Mouse (Mus musculus): ENCODE measurements at regions not wholly inside any gene's neighbourhood (a gene's known extent, or its start where the extent isn't known, plus 50 kb on each side); places are given as distances from the start of the nearest gene placed in this dataset.

GRCm38 (mm10) chr3:133834459-133834858, 289.5 kb upstream of the Tet2 start:
- DNase-seq (ENCODE audit: low spot score): no peak

GRCm38 (mm10) chr3:133846301-133846700, 301.4 kb upstream of the Tet2 start:
- DNase-seq (ENCODE audit: low spot score): no peak

- DNase-seq (ENCODE audit: low spot score): no peak
These were observed 329.4 kb upstream of the Tet2 start for GRCm38 (mm10) chr3:133874383-133874782.

DNA sequence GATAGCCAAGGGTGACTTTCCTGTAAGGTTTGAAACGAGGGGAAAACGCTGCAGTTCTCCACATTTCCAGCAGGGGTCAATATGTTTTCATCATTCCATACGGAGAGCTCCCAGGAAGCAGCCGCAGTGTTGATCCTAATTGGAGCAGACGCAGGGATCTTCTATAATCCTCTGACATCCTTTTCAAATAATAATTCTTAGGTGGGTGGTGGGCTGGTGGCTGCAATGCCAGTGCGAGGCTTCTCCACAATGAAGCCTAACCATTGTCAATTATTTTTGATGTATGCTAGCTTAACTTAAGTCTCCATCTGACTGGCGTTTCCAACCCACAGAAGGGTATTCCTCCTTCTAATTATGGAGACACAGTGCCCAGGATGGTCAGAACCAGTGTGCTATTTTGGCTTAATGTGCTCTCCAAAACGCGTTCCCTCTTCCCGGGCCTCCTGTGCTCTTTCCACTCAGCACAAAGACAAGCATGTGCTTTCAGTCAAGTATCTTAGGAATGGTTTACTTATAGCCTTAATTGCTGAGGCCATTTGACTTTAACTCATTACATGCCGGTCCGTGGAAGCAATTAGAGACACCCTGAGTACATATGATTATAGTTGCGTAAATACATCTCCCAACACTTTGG, 331.6 kb upstream of the Tet2 start:
- DNase-seq (ENCODE audit: low spot score): no peak

- no peak for DNase-seq (ENCODE audit: low spot score)
These were observed 332.4 kb upstream of the Tet2 start for GRCm38 (mm10) chr3:133877310-133877709.

GRCm38 (mm10) chr3:133880626-133881025, 335.7 kb upstream of the Tet2 start:
- no peak for DNase-seq (ENCODE audit: low spot score)

DNA sequence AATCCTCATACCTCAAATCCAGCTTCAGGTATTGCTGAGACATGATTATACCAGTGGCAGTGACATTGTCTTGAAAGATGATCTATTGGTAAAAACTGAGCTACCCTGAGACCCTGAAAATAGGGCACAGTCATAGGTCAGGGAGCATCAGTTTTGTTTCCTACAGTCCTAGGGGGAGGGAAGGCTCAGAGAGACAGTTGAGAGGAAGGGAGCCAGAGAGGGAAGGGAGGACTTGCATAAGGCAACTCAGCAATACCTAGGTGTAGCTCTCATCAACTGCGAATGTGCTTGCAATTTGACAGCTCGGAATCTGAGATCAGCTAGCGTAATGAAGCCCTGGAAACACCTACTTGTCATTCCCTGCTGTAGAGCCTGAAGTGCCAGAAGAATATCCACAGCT, 334.4 kb upstream of the Cxxc4 start:
- no peak for DNase-seq (ENCODE audit: low spot score)

- DNase-seq (ENCODE audit: low spot score): no peak
These were observed 314.1 kb upstream of the Cxxc4 start for GRCm38 (mm10) chr3:133922200-133922599.

- DNase-seq (ENCODE audit: low spot score): no peak
These were observed 271.0 kb upstream of the Cxxc4 start for GRCm38 (mm10) chr3:133965322-133965721.

DNA sequence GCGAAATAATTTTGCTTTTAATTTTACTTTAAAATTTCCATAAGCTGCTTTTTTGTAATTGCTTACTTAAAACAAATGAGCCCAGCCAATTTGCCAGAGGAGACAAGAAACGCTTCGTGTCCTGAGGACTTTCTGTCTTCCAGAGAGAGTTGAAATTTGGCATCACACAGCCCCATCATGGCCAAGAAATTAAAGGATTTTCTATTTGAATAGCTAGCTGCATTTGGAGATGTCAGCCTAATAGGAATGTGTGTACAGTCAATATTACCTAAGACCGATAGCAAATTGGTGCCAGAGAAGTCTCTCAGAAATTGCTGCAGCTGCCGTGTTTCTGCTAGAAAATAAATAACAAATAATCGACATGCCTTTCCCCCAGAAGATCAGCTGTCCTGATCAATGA, 268.1 kb upstream of the Cxxc4 start:
- DNase-seq (ENCODE audit: low spot score): no peak

GRCm38 (mm10) chr3:133972774-133973173, 263.5 kb upstream of the Cxxc4 start:
- no peak for DNase-seq (ENCODE audit: low spot score)

DNA sequence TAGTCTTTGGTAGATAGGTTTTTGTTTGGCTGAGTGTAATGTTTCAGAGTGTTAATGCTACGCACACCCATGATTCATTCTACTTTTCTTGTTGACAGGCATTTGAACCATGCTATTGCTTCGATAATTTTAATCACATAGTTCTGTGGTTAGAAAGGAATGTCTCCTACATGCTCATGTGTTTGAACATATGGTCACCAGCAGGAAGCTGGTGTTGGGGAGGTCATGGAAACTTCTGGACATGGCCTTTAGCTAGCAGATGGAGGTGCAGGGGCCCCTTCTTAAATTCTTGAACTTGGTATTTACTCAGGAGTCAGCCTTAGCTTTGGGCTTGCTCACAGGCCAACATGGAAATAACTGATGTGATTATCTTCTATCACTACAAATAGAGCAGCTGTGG, 248.6 kb upstream of the Cxxc4 start:
- DNase-seq (ENCODE audit: low spot score): no peak

- DNase-seq (ENCODE audit: low spot score): no peak
These were observed 242.3 kb upstream of the Cxxc4 start for GRCm38 (mm10) chr3:133993971-133994370.

DNA sequence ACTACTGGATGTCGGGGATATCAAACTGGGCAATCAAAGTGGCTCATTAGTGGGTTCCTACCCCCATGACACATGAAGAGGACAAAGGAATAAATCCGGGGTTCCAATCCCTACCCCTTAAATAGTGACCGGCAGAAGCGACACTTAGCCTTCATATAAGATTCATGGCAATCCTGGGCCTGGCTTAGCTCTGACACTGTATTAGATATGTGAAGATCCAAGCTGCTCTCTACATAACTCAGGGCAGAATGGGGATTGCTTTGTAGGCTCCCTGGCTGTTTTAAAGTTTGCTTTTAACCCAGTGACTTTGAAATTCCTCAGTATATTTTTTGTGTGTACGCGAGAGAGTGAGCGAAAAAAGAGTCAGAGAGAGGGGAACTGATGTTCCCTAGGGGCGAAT, 236.3 kb upstream of the Cxxc4 start:
- no peak for DNase-seq (ENCODE audit: low spot score)

DNA sequence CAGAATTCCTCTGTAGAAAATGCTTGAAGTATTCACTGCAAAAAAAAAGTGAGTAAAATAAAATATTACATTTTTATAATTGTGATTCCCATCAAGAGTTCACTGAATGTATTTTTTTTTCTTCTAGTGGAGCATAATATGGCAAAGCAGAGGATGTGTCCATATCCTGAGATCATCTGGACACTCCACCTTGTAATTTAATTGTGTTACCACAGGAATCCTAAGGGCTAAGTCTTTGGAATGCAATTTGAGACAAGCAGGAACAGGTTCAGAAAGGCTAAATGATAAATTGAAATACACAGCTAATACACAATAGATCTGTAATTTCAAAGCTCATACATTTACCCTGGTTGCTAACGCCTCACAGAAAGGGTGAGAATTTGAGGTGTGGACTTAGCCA, 235.7 kb upstream of the Cxxc4 start:
- no peak for DNase-seq (ENCODE audit: low spot score)

DNA sequence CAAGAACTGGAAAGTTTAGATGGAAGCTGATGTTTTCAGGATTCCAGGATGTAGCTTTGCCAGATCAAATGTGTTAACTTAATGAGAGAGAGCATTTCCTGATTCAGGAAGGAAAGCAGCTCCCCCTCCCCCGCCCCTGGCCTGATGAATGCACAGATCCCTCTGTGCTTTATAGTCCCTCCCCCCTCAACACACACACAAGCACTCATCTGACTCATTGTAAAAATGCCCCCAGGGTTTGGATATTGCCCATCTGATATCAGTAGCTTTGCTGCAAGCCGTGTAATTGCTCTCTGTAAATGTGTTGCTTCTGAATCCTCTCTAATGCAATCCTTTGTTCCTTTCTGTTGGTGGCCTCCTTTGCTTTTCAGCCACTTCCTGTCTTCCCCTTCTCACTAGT, 221.5 kb upstream of the Cxxc4 start:
- no peak for DNase-seq (ENCODE audit: low spot score)

DNA sequence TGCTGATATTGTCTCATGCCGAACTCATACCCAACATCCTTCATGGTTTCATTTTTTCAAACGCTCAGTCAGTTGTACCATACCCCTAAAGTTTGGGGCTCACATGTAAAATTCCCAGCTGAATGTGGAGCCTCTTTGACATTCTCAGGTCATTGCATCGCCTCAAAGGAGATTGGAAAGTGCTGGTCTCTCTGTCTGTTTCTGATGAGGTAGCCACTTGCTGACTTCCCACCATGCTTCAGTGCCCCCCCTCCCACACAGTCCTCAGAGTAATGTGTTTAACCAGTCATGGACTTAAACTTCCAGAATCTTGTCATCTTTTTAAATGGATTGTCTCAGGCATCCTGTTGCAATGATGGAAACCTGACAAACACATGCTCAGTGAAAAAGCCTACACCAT, 220.9 kb upstream of the Cxxc4 start:
- DNase-seq (ENCODE audit: low spot score): no peak

DNA sequence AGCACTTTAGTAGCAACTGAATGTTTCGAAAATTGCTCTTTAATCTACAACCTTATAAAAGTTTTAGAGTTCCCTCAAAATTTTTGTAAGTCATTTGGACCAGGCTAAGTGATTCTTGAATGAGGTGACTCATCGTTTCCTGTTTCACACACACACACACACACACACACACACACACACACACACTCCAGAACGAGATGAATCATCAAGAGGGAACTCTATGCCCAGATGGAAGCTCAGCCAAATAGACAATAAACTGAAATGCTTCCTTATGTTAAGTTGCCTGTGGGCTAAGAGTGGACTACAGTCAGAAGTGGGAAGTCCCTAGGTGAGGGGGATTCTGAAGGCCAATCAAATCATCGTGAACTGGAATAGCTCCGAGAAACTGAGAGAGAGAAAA, 202.4 kb upstream of the Cxxc4 start:
- DNase-seq (ENCODE audit: low spot score): no peak

DNA sequence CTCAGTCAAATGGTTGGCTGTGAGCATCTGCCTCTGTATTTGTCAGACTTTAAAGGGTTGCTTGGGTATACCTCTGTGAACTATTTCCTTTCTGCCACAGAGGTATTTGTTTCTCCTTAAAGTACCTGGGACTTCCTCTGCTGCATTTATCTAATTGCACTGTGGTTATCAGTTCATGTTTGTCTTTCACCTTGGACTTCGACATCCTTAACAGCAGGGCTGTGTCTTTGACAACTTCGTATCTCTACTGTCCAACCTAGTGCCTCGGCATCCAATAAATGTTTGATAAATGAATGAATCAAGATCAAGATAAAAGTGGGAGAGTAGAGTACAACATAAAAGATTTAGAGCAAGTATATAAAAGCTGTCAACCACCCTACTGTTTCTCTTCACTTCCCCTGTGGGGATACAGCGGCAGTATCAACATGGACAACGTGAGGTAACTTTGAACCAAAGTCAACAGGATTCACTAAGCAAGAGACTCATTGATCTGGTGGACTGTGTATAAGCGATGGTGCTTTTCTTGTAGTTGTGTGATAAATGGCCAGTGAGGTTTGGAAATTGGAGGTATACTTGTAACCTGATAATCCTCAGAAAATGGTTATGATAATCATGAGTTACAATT, 199.9 kb upstream of the Cxxc4 start:
- DNase-seq (ENCODE audit: low spot score): no peak

- no peak for DNase-seq (ENCODE audit: low spot score)
These were observed 185.6 kb upstream of the Cxxc4 start for GRCm38 (mm10) chr3:134050649-134051048.

DNA sequence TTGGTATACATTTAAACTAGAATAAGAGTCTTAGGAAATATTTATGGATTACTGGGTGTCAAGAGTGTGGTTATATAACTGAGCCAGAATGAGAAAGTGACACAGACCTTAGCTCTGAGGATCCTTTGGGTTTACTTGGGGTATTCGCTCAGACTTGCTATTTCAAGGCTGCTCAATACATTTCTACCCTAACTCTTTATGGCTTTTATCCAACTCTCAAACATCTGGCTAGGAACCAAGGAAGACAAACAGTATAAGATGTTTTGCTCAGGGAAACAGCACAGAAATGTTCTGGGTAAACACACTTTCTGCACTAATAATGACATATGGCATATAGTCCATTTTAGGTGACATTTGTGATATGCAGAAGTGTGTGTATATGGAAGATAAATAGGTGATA, 153.8 kb upstream of the Cxxc4 start:
- DNase-seq (ENCODE audit: low spot score): no peak

GRCm38 (mm10) chr3:134099471-134100125, 136.7 kb upstream of the Cxxc4 start:
- DNase-seq (ENCODE audit: low spot score): no peak

GRCm38 (mm10) chr3:134102151-134102738, 134.0 kb upstream of the Cxxc4 start:
- no peak for DNase-seq (ENCODE audit: low spot score)

All from thymus, postnatal 0 days (tissue).